Comparison of ENCODE assay signal across 8 mouse cellular contexts in the genomic region with DNA sequence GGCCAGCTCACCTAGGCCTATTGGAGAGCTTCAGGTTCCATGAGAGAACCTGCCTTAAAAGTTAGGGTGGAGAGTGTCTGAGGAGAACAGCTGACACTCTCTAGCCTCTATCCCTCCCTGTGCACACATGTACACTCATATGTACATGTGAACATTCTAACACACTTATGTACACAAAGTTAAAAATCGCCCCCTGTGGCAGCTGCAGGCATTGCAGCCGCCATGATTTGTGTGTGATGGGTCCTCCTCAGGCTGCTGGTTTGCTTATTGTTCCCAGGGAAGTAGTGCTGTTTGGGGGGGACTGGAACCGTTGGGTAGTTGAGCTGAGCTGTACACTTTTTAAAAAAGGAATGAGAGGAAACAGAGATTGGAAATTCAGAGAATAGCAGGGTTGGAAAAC. TPM values are rescaled to one million over a fixed set of nuclear protein-coding genes. Genes with fewer than 3 reads are reported as not detected.
DNase-seq lines count a peak whose midpoint lies in the region; ATAC-seq and TF ChIP-seq lines count a peak whose summit lies in the region.

No protein-coding gene starts in this region.

- no peaks in the 10 kb centered on the region for H3K9me3 ChIP-seq in neural tube, embryonic 15.5 days (replicated peaks)
- no peaks in the 10 kb centered on the region for H3K9me3 ChIP-seq in hindbrain, postnatal 0 days (ENCODE audit: low read length)
- no peaks in the 10 kb centered on the region for H3K9me3 ChIP-seq in limb, embryonic 14.5 days (ENCODE audit: control insufficient read depth, low read length)

- TF ChIP-seq POLR2A in limb, embryonic 14.5 days (IDR thresholded peaks at IDR 0.05; ENCODE audit: borderline replicate concordance, extremely low read depth, insufficient read depth, insufficient read length): no peak
- no peak for TF ChIP-seq POLR2A in small intestine, adult 2 months (IDR thresholded peaks at IDR 0.05; ENCODE audit: low read depth, low read length)

- no peak for ATAC-seq in neural tube, embryonic 15.5 days (ENCODE audit: low FRiP score)
- peak; percentile 33; the same call in 1 of the 2 replicates for ATAC-seq in hindbrain, postnatal 0 days
- no peak for ATAC-seq in limb, embryonic 14.5 days (ENCODE audit: low FRiP score, low read depth)

- no peak overlapping the region for H3K27ac ChIP-seq in neural tube, embryonic 15.5 days (replicated peaks)
- H3K27ac ChIP-seq in hindbrain, postnatal 0 days: no peak overlapping the region
- no peak overlapping the region for H3K27ac ChIP-seq in limb, embryonic 14.5 days (replicated peaks; ENCODE audit: low read depth, low read length)
- H3K27ac ChIP-seq in small intestine, adult 2 months (ENCODE audit: insufficient read depth, low read depth, low read length): no peak overlapping the region

- peak; percentile 80 for TF ChIP-seq CTCF in hindbrain, postnatal 0 days (IDR thresholded peaks at IDR 0.05; ENCODE audit: low read depth)
- TF ChIP-seq CTCF in small intestine, adult 2 months (IDR thresholded peaks at IDR 0.05; ENCODE audit: extremely low read depth, insufficient read length, insufficient replicate concordance, low read depth, low read length): peak; percentile 61; the same call in 1 of the 2 replicates

- peak; percentile 27 to 78 for DNase-seq in adrenal gland, adult (ENCODE audit: inconsistent age in 2 of 2, low spot score in 1 of 2)
- no peak for DNase-seq in adrenal gland, adult 8-10 months
- DNase-seq in neural tube, embryonic 10.5 days (ENCODE audit: extremely low spot score, low spot score): peak; percentile 61
- DNase-seq in cerebellum, postnatal 10 days: peak; percentile 83 to 88
- peak; percentile 80 for DNase-seq in hindbrain, postnatal 0 days (ENCODE audit: low spot score)
- DNase-seq in limb, embryonic 14.5 days (ENCODE audit: low spot score): peak; percentile 38

- no peak overlapping the region for H3K4me2 ChIP-seq in neural tube, embryonic 15.5 days
- no peak overlapping the region for H3K4me2 ChIP-seq in hindbrain, postnatal 0 days (ENCODE audit: low read depth, low read length)
- no peak overlapping the region for H3K4me2 ChIP-seq in limb, embryonic 14.5 days (replicated peaks; ENCODE audit: low read depth, low read length, severe bottlenecking)

- WGBS in neural tube, embryonic 15.5 days: 11% methylated on average over 3 of the region's 3 CpGs
- WGBS in hindbrain, postnatal 0 days: 17% methylated on average over 3 of the region's 3 CpGs
- 12% methylated on average over 3 of the region's 3 CpGs for WGBS in limb, embryonic 14.5 days
- WGBS in small intestine, adult 2 months: 13% methylated on average over 3 of the region's 3 CpGs

- H3K36me3 ChIP-seq in neural tube, embryonic 15.5 days: no peaks in the 10 kb centered on the region
- H3K36me3 ChIP-seq in hindbrain, postnatal 0 days (ENCODE audit: insufficient read depth, low read length): no peaks in the 10 kb centered on the region
- no peaks in the 10 kb centered on the region for H3K36me3 ChIP-seq in limb, embryonic 14.5 days (ENCODE audit: control insufficient read depth, insufficient read depth, low read length)
- no peaks in the 10 kb centered on the region for H3K36me3 ChIP-seq in small intestine, adult 2 months (ENCODE audit: control insufficient read depth, insufficient read depth, low read length)

- H3K4me3 ChIP-seq in neural tube, embryonic 15.5 days (replicated peaks): no peak overlapping the region
- H3K4me3 ChIP-seq in hindbrain, postnatal 0 days (ENCODE audit: low read length): no peak overlapping the region
- H3K4me3 ChIP-seq in limb, embryonic 14.5 days (replicated peaks; ENCODE audit: low read length): no peak overlapping the region
- H3K4me3 ChIP-seq in small intestine, adult 2 months (ENCODE audit: low read depth, low read length): no peak overlapping the region

- no peaks in the 10 kb centered on the region for H3K4me1 ChIP-seq in neural tube, embryonic 15.5 days
- H3K4me1 ChIP-seq in hindbrain, postnatal 0 days (ENCODE audit: insufficient read depth, low read length): no peaks in the 10 kb centered on the region
- H3K4me1 ChIP-seq in limb, embryonic 14.5 days (ENCODE audit: control insufficient read depth, insufficient read depth, low read length): no peaks in the 10 kb centered on the region; the same call in 1 of the 2 replicates
- H3K4me1 ChIP-seq in small intestine, adult 2 months (ENCODE audit: control insufficient read depth, insufficient read depth, insufficient read length, low read length): no peaks in the 10 kb centered on the region

- H3K9ac ChIP-seq in neural tube, embryonic 15.5 days (replicated peaks): no peak overlapping the region
- H3K9ac ChIP-seq in hindbrain, postnatal 0 days (replicated peaks; ENCODE audit: low read length): no peak overlapping the region
- no peak overlapping the region for H3K9ac ChIP-seq in limb, embryonic 14.5 days (ENCODE audit: low read depth, low read length, severe bottlenecking)

- H3K27me3 ChIP-seq in neural tube, embryonic 15.5 days (replicated peaks): no peaks in the 10 kb centered on the region
- H3K27me3 ChIP-seq in hindbrain, postnatal 0 days (ENCODE audit: insufficient read depth, low read length): no peaks in the 10 kb centered on the region
- H3K27me3 ChIP-seq in limb, embryonic 14.5 days (ENCODE audit: control insufficient read depth, insufficient read depth, low read length): no peaks in the 10 kb centered on the region
- no peaks in the 10 kb centered on the region for H3K27me3 ChIP-seq in small intestine, adult 2 months (ENCODE audit: control insufficient read depth, insufficient read depth, low read length)

RNA-seq across cellular contexts. Expression of a gene that starts 14.1 kb away (rescaled TPM):
- 1 to 10 TPM; 4.2 to 9.7 (median 5.4) TPM for total RNA-seq in adrenal gland, adult 8-10 months (2022)
- 4.7 and 5.6 TPM in 2 replicates for polyA plus RNA-seq in neural tube, embryonic 15.5 days (2015; fragmentation: Nextera tagmentation; extraction: Ambion mirVana)
- 15.1 and 17.1 TPM in 2 replicates for total RNA-seq in hindbrain, postnatal 0 days (2014; rRNA removed)
- polyA plus RNA-seq in hindbrain, postnatal 0 days (2015; fragmentation: Nextera tagmentation; extraction: Ambion mirVana): 4.8 and 5.8 TPM in 2 replicates
- 34.9 and 38.7 TPM in 2 replicates for polyA plus RNA-seq in limb, embryonic 14.5 days (2012; rRNA removed)
- polyA plus RNA-seq in limb, embryonic 14.5 days (2014; fragmentation: Nextera tagmentation; extraction: Ambion mirVana): 18.9 and 19.4 TPM in 2 replicates
- polyA plus RNA-seq in small intestine, adult 2 months (2012; rRNA removed): 2.6 and 3.5 TPM in 2 replicates
